Mouse (Mus musculus): ENCODE data around the gene Golga4. TPM values are rescaled to one million over a fixed set of nuclear protein-coding genes. Genes with fewer than 3 reads are reported as not detected.
A peak's percentile ranks its signal among the peaks of the same experiment; 100 is the strongest.

Gene Golga4
- polyA plus RNA-seq, 1 experiment from 2014 or later = 58.7 TPM

GRCm38 (mm10) chr9:118620807-118621206 is 114.7 kb downstream of the Golga4 start:
- no peak overlapping the region for H3K9ac ChIP-seq
- no peaks in the 10 kb centered on the region for H3K9me3 ChIP-seq (replicated peaks)
- no peaks in the 10 kb centered on the region for H3K36me3 ChIP-seq
- H3K4me1 ChIP-seq = peaks cover 71% of the 10 kb centered on the region
- H3K4me2 ChIP-seq = no peak overlapping the region
- no peak overlapping the region for H3K4me3 ChIP-seq (replicated peaks)
- no peaks in the 10 kb centered on the region for H3K27me3 ChIP-seq
- no peak overlapping the region for H3K27ac ChIP-seq
- no peak for ATAC-seq (replicated peaks; ENCODE audit: low FRiP score)
- 65% methylated on average over 4 of the region's 4 CpGs for WGBS

GRCm38 (mm10) chr9:118621691-118622090 is 115.6 kb downstream of the Golga4 start:
- Histone ChIP-seq H3K9me3 (replicated peaks) (no peaks in the 10 kb centered on the region), H3K9ac (no peak overlapping the region), H3K27ac (no peak overlapping the region), H3K27me3 (no peaks in the 10 kb centered on the region), H3K4me2 (no peak overlapping the region), H3K36me3 (peaks cover 2% of the 10 kb centered on the region; the same call in 1 of the 2 replicates), H3K4me1 (peaks cover 69% of the 10 kb centered on the region), H3K4me3 (replicated peaks) (no peak overlapping the region)
- ATAC-seq (replicated peaks; ENCODE audit: low FRiP score) = no peak
- WGBS = 89% methylated on average over 6 of the region's 6 CpGs

- WGBS = 73% methylated on average over 18 of the region's 18 CpGs
- 0 out of 2 replicates have a peak, but pooled peaks have one; percentile 16 for ATAC-seq (replicated peaks; ENCODE audit: low FRiP score)
- Histone ChIP-seq H3K27ac (no peak overlapping the region; the same call in 1 of the 2 replicates), H3K36me3 (peaks cover 11% of the 10 kb centered on the region), H3K9ac (no peak overlapping the region), H3K27me3 (no peaks in the 10 kb centered on the region), H3K4me3 (replicated peaks) (no peak overlapping the region), H3K4me2 (no peak overlapping the region), H3K4me1 (peaks cover 64% of the 10 kb centered on the region), H3K9me3 (replicated peaks) (no peaks in the 10 kb centered on the region)
Measured at GRCm38 (mm10) chr9:118622376-118623166, 116.5 kb downstream of the Golga4 start.

GRCm38 (mm10) chr9:118623483-118623882 is 117.4 kb downstream of the Golga4 start:
- Histone ChIP-seq H3K4me1 (peaks cover 63% of the 10 kb centered on the region), H3K27ac (peak overlapping the region; percentile 75), H3K9ac (no peak overlapping the region), H3K9me3 (replicated peaks) (no peaks in the 10 kb centered on the region), H3K4me3 (replicated peaks) (no peak overlapping the region), H3K4me2 (peak overlapping the region; percentile 19; the same call in 1 of the 2 replicates), H3K27me3 (no peaks in the 10 kb centered on the region), H3K36me3 (peaks cover 20% of the 10 kb centered on the region)
- peak; percentile 9; the same call in 1 of the 2 replicates for ATAC-seq (replicated peaks; ENCODE audit: low FRiP score)
- 47% methylated on average over 9 of the region's 9 CpGs for WGBS

GRCm38 (mm10) chr9:118624146-118624545 is 118.1 kb downstream of the Golga4 start:
- peaks cover 24% of the 10 kb centered on the region for H3K36me3 ChIP-seq
- H3K4me1 ChIP-seq = peaks cover 59% of the 10 kb centered on the region
- peak; percentile 33; the same call in 1 of the 2 replicates for ATAC-seq (replicated peaks; ENCODE audit: low FRiP score)
- no peaks in the 10 kb centered on the region for H3K9me3 ChIP-seq (replicated peaks)
- no peak overlapping the region for H3K4me3 ChIP-seq (replicated peaks)
- no peaks in the 10 kb centered on the region for H3K27me3 ChIP-seq
- peak overlapping the region; percentile 75 for H3K27ac ChIP-seq
- peak overlapping the region; percentile 19; the same call in 1 of the 2 replicates for H3K4me2 ChIP-seq
- 25% methylated on average over 7 of the region's 7 CpGs for WGBS
- no peak overlapping the region for H3K9ac ChIP-seq

GRCm38 (mm10) chr9:118629763-118630379 is 123.8 kb downstream of the Golga4 start:
- peak; percentile 91 for ATAC-seq (replicated peaks; ENCODE audit: low FRiP score)
- Histone ChIP-seq H3K9me3 (replicated peaks) (no peaks in the 10 kb centered on the region), H3K9ac (no peak overlapping the region), H3K4me2 (no peak overlapping the region), H3K4me3 (replicated peaks) (no peak overlapping the region), H3K27me3 (no peaks in the 10 kb centered on the region), H3K4me1 (peaks cover 45% of the 10 kb centered on the region), H3K36me3 (peaks cover 31% of the 10 kb centered on the region), H3K27ac (peak overlapping the region; percentile 72)
- 26% methylated on average over 6 of the region's 6 CpGs for WGBS

Other genes starting within 250 kb of the Golga4 start
- gene Eomes, start 28.1 kb upstream of the Golga4 start, polyA plus RNA-seq (2015; fragmentation: Nextera tagmentation; extraction: Ambion mirVana) = 0.09 TPM in 1 of 2 replicates, not detected in the other
- 25.8 and 26.1 TPM in 2 replicates for gene Itga9, start 100.4 kb downstream of the Golga4 start, polyA plus RNA-seq (2015; fragmentation: Nextera tagmentation; extraction: Ambion mirVana)

Data from kidney, embryonic 15.5 days (tissue).